Mouse (Mus musculus) induced T-regulatory cell, adult 2 months (primary cell): ENCODE results near the gene Edf1.
"Not testable (repeated sequence)": the region's sequence is repeated elsewhere in the genome, so short reads cannot be mapped to it uniquely, and the experiment has no call there.

ENCODE experiments used
- DNase-seq: peaks from one replicate; pipeline ENCODE4 v3.0.0-alpha.2; 2012; ENCODE audit warnings: low read depth

Gene Edf1

DNA sequence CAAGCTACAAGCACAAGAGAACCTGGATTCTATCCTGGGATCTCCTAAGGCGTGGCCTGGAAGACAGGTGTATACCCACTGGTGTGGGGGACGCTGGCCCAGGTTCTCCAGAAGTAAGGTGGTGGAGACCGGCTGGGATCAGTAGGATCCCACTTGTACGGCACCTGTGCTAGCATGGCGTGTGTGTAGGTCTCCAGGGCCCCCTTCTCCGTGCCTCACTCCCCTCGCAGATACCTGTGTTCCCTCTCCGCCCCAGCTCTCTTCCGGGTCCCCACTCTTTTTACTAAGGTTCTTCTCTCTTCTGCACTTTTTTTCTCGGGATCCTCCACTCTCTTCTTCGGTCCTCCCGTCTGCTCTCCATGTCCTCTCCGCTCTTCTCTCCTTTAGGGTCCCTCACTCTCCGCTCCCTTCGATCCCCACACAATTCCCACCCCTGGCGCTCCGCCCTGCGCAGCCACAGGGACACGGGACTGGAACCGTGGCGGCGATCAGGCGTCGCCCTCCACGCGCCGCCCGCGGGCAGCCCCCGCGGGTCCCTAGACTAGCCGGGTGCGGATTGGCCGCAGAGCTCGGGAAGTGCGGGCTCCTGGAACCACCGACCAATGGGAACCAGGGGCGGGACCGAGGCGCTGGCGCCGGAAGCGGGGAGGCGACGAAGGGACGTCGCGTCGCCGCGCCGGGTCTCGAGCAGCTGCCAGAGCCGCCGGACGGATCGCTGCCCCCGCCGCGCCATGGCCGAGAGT lies at the start of gene Edf1:
Gene Edf1, plus strand, starts transcription at position 627 of the 743 bp plus-strand sequence.
- peak; percentile 95 for DNase-seq

DNA sequence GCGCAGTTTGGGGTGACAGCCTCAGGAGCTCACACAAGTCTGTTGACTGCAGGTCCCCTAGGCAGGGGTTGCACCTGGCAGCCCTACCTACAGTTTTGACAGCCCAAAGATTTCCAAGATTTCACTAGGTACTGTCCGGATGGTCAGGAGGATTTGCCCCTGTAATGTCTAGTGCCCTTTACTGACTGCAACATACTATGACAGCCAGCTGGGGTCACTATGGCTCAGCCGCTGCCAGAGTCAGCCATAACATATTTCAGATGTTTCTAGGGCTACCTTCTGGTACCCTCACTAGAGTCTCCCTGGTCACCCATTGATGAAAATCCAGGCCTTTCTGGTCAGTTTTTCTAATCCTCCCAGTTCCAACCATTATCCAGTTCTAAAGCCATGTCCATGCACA lies 47.7 kb upstream of the Edf1 start:
- peak; percentile 52 for DNase-seq

GRCm38 (mm10) chr2:25526510-25527302 lies 30.9 kb upstream of the Edf1 start:
- DNase-seq: no peak

DNA sequence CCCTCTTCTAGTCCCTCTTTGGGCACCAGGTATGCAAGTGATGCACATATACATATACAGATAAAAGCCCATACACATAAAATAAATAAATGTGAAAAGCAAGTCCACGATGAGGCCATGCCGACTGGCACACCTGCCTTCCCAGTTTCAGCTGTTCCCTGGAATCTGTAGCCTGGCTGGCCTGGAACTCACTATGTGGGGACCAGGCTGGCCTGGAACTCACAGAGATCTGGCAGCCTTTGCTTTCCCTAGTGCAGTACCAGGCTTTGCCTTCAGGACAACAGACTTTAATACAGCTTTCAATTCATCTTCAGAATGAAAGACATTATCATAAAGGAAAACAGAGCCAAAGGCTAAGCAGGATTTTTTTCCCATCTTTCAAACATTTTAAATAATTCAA lies 23.9 kb upstream of the Edf1 start:
- DNase-seq: no peak

DNA sequence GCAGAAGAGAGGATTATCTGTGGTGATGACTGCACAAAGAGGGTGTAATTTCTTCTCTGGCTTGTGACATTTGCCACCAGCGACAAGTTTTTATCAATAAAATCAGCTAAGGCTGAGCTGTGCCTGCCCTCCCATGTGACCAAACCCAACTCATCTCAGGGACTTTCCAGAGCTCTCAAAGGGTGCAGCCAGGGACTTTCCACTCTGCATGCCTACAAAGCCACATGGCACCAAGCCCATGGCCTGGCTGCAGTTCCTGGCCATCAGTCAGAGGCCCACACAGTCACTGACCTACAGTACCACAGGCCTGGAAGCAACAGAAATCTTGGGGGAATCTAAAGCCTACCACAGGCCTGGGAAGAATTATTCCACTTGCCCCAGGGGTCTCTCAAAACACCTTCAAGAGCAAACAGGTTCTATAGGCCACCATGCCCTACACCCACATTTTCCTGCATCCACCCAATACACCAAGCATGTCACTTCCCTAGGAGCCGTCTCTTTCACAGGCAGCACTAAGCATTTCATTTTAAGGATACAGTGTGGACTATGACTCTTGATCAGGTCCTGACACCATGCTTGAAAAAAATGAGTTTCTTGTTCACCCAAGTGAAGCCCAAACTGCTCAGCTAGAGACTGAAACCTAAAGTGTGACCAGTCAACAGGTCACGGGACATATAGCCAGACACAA lies 23.3 kb upstream of the Edf1 start:
- DNase-seq: peak; percentile 94

- DNase-seq: no peak
Observed at GRCm38 (mm10) chr2:25534866-25535182, 22.8 kb upstream of the Edf1 start.

DNA sequence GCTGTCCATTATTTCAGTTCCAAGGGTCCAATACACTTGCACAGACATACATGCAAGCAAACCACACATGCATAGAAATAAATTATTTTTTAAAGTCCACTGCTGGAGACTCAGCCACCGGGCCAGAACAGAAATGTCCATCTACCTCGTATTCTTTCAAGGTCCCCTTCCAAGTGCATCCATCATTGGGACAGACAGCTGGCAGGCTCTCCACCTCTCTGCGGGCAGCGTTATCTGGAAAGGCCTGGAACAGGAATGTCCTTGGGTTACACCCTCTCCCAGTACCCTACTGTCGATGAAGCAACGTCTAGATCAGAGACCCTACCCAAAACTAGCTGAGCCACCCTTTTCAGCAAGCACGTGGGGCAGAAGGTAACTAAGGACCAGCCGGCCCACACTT lies 21.1 kb upstream of the Edf1 start:
- DNase-seq: no peak

DNA sequence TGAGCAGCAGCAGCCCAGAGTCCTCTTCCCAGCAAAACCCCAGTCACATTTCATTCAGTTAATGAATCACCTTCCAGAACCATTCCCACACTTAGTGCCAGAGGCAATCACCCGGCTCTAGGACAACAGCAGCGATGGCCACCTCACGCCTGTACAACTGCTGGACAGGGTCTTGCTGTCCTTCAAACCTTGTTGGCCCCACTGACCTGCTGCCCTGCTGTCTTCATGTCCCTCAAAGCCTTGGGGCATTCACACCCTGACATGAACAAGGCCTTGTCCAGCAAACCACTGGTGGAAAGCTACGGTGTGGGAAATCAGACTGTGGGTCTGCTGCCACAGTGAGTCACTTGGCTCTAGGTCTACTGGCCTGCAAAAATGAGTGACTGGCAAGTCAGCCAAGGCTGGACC lies 17.1 kb upstream of the Edf1 start:
- no peak for DNase-seq

GRCm38 (mm10) chr2:25541644-25542367 lies 15.8 kb upstream of the Edf1 start:
- no peak for DNase-seq

- DNase-seq: no peak
Observed at GRCm38 (mm10) chr2:25545996-25546810, 11.4 kb upstream of the Edf1 start.

DNA sequence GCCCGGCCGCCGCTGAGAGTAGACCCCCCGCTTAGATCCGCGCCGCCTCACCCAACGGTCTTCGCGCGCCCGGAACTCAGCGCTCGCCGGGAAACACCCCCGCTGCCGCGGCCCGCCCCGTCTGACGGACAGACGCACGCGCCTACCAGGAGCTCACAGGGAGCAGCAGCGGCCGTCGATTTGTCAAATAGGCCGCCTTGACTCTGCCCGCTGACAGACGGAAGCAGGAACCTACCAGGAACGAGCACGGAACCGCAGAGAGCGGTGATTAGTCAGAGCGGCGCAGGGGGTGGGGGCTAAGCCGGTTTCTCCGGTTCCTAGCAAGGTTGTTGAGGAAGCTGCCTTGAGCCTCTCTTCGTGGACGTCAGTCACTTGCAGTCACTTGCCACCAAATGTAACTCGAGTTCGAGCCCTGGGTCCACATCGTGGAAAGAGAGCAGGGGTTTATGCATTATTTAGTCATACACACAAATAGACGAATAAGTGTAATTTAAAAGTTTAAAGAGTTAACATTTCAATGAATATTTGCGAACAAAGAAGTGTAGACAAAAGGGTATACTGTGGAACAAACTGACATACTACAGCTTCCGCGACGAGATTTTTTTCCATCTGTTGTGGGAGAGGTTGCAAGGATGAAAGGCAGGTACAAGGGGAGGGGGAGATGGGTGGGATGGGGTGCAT lies 10.7 kb upstream of the Edf1 start, which contains the start of gene Traf2:
Gene Traf2, minus strand, starts transcription at position 130 of the 681 bp plus-strand sequence.
- peak; percentile 99 for DNase-seq

GRCm38 (mm10) chr2:25549021-25549991 lies 8.3 kb upstream of the Edf1 start:
- DNase-seq: peak; percentile 96

- peak; percentile 73 for DNase-seq
Observed at GRCm38 (mm10) chr2:25551186-25551585, 6.5 kb upstream of the Edf1 start.

- not testable (repeated sequence) for DNase-seq
Observed at GRCm38 (mm10) chr2:25553171-25553786, 4.4 kb upstream of the Edf1 start.

- peak; percentile 29 for DNase-seq
Observed at GRCm38 (mm10) chr2:25555479-25555878, 2.2 kb upstream of the Edf1 start.

- peak; percentile 39 for DNase-seq
Observed at GRCm38 (mm10) chr2:25556296-25556695, 1.4 kb upstream of the Edf1 start.

DNA sequence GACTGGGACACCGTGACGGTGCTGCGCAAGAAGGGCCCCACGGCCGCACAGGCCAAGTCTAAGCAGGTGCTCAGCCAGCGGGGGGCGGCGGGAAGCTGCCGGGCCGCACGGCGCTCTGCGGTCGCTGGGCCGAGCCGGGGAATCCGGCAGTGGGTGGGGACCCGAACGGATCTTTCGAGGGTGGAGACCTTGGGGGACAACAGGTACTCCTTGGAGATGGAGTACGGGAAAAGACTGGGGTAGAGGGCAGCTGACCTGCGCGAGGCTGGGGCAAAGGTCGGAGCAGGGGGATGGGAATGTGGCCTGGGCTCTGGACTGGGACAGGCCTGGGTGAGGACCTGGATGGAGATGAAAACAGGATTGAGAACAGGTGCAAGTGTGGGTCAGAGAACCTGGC lies 315 bp downstream of the Edf1 start:
- no peak for DNase-seq

DNA sequence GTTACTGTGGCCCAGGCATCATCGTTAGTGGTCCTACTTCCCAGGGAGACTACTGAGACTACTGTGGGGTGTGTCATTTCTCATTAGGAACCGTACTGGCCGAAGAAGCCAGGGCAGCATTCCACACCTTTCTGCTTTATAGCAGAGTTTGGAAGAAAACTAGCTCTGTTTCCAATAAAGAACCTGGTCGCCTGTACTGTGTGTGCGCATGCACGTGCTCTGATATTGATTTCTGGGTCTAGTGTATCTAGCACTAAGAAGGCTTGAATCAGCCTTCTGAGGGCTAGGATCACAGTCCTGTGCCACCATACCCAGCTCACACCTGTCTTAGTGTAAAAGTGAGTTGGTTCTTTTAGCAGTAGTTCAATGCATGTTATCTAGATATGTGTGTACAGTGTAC lies 1.1 kb downstream of the Edf1 start:
- no peak for DNase-seq

DNA sequence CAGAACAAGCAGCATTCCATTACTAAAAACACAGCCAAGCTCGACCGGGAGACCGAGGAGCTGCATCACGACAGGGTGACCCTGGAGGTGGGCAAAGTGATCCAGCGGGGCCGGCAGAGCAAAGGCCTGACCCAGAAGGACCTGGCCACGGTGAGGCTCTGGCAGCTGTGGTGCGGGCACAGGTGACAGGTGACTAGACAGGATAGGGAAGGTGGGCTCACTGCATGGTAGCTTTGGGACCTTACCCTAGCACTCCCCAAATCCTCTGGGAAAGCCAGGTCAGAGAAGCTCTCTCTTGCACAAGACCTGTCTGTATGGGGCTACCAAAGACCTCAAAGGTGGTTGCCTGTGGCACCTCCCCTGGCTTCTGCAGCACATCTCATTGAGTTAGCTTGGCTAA lies 2.9 kb downstream of the Edf1 start:
- no peak for DNase-seq
